Mouse (Mus musculus): ENCODE results near the gene Mdga1.
A peak's percentile ranks its signal among the peaks of the same experiment; 100 is the strongest.

Gene Mdga1

GRCm38 (mm10) chr17:29843419-29844162 lies 126.3 kb downstream of the Mdga1 start:
- no peak for DNase-seq (ENCODE audit: low read depth)

GRCm38 (mm10) chr17:29841781-29842690 lies 127.9 kb downstream of the Mdga1 start:
- DNase-seq (ENCODE audit: low read depth) = no peak

GRCm38 (mm10) chr17:29838029-29838428 lies 131.9 kb downstream of the Mdga1 start:
- DNase-seq (ENCODE audit: low read depth) = no peak

- no peak for DNase-seq (ENCODE audit: low read depth)
These were observed 132.4 kb downstream of the Mdga1 start for GRCm38 (mm10) chr17:29837441-29837840.

- DNase-seq (ENCODE audit: low read depth) = no peak
These were observed 135.1 kb downstream of the Mdga1 start for GRCm38 (mm10) chr17:29834768-29835167.

- DNase-seq (ENCODE audit: low read depth) = no peak
These were observed 135.6 kb downstream of the Mdga1 start for GRCm38 (mm10) chr17:29834333-29834732.

GRCm38 (mm10) chr17:29831696-29832095 lies 138.2 kb downstream of the Mdga1 start:
- no peak for DNase-seq (ENCODE audit: low read depth)

GRCm38 (mm10) chr17:29829136-29829535 lies 140.8 kb downstream of the Mdga1 start:
- no peak for DNase-seq (ENCODE audit: low read depth)

GRCm38 (mm10) chr17:29827602-29828001 lies 142.3 kb downstream of the Mdga1 start:
- DNase-seq (ENCODE audit: low read depth) = no peak

- DNase-seq (ENCODE audit: low read depth) = no peak
These were observed 145.3 kb downstream of the Mdga1 start for GRCm38 (mm10) chr17:29824512-29825120.

GRCm38 (mm10) chr17:29824208-29824509 lies 145.7 kb downstream of the Mdga1 start:
- DNase-seq (ENCODE audit: low read depth) = no peak

GRCm38 (mm10) chr17:29823439-29824207 lies 146.3 kb downstream of the Mdga1 start:
- no peak for DNase-seq (ENCODE audit: low read depth)

GRCm38 (mm10) chr17:29819608-29820007 lies 150.3 kb downstream of the Mdga1 start:
- DNase-seq (ENCODE audit: low read depth) = no peak

GRCm38 (mm10) chr17:29818989-29819388 lies 150.9 kb downstream of the Mdga1 start:
- DNase-seq (ENCODE audit: low read depth) = peak; percentile 21

GRCm38 (mm10) chr17:29818264-29818945 lies 151.5 kb downstream of the Mdga1 start:
- DNase-seq (ENCODE audit: low read depth) = no peak

GRCm38 (mm10) chr17:29814758-29815157 lies 155.1 kb downstream of the Mdga1 start:
- no peak for DNase-seq (ENCODE audit: low read depth)

GRCm38 (mm10) chr17:29813328-29813727 lies 156.6 kb downstream of the Mdga1 start:
- no peak for DNase-seq (ENCODE audit: low read depth)

GRCm38 (mm10) chr17:29803545-29803944 lies 166.3 kb downstream of the Mdga1 start:
- DNase-seq (ENCODE audit: low read depth) = no peak

- DNase-seq (ENCODE audit: low read depth) = peak; percentile 27
These were observed 168.5 kb downstream of the Mdga1 start for GRCm38 (mm10) chr17:29801358-29801757.

- no peak for DNase-seq (ENCODE audit: low read depth)
These were observed 169.8 kb downstream of the Mdga1 start for GRCm38 (mm10) chr17:29800096-29800455.

- no peak for DNase-seq (ENCODE audit: low read depth)
These were observed 170.3 kb downstream of the Mdga1 start for GRCm38 (mm10) chr17:29799398-29800095.

Data from fibroblast of lung, adult 2 months (primary cell).